ENCODE assay signal across 9 mouse cellular contexts in the genomic region with DNA sequence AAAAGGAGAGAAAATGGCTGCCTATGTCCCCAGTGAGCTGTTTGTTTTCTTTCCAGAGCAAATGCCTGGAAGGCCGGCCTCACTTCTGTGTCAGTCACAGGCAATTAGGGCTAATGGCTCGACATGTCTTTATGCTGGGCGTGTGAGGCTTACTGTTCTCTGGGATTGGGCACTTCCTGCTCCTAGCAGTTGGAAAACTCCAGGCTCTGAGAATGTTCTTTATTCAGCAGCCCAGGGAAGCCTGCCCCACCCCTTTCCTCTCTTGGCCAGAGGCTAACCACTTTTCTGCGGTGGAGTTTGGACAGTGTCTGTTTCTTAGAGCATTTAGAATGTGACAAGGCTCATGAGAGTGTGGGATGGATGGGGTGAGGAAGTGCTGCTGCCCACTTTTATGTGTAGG.
DNase-seq lines count a peak whose midpoint lies in the region; ATAC-seq lines count a peak whose summit lies in the region.
"Had no signal": no experiment of that assay in that cellular context is flagged by ENCODE, and none has a peak within 500 bp of the region (broad histone marks: within the 10 kb centered on the region; RNA-seq: fewer than 3 reads in every experiment).

No protein-coding gene starts in this region.

- H3K27me3 ChIP-seq in midbrain, embryonic 14.5 days (ENCODE audit: control insufficient read depth, insufficient read depth, low read length): no peaks in the 10 kb centered on the region
- H3K27me3 ChIP-seq in midbrain, embryonic 15.5 days (replicated peaks): no peaks in the 10 kb centered on the region
- H3K27me3 ChIP-seq in forebrain, embryonic 15.5 days: no peaks in the 10 kb centered on the region
- H3K27me3 ChIP-seq in hindbrain, embryonic 11.5 days (ENCODE audit: control insufficient read depth, insufficient read depth, low read length): no peaks in the 10 kb centered on the region
- H3K27me3 ChIP-seq in limb, embryonic 15.5 days: no peaks in the 10 kb centered on the region
- H3K27me3 ChIP-seq: midbrain, embryonic 12.5 days had no signal

- peak; percentile 52 for DNase-seq in midbrain, embryonic 14.5 days
- peak; percentile 25 for DNase-seq in hindbrain, embryonic 11.5 days (ENCODE audit: low spot score)
- DNase-seq in urinary bladder, postnatal 10 days (ENCODE audit: low spot score): no peak
- DNase-seq in cerebellum, postnatal 4 days (ENCODE audit: low spot score in 2 of 2): no peak
- DNase-seq in adrenal gland, postnatal 25 days: no peak

- WGBS in midbrain, embryonic 14.5 days: 48% methylated on average over 4 of the region's 4 CpGs
- 37% methylated on average over 4 of the region's 4 CpGs for WGBS in midbrain, embryonic 15.5 days
- WGBS in forebrain, embryonic 15.5 days: 9% methylated on average over 4 of the region's 4 CpGs
- 35% methylated on average over 4 of the region's 4 CpGs for WGBS in hindbrain, embryonic 11.5 days
- 9% methylated on average over 4 of the region's 4 CpGs for WGBS in limb, embryonic 15.5 days

- no peak overlapping the region for H3K27ac ChIP-seq in midbrain, embryonic 14.5 days (replicated peaks; ENCODE audit: low read depth, low read length)
- H3K27ac ChIP-seq in midbrain, embryonic 15.5 days: no peak overlapping the region
- H3K27ac ChIP-seq in forebrain, embryonic 15.5 days (replicated peaks): peak overlapping the region; percentile 46; the same call in 1 of the 2 replicates
- H3K27ac ChIP-seq in hindbrain, embryonic 11.5 days (ENCODE audit: low read depth, low read length): no peak overlapping the region
- peak overlapping the region; percentile 88 for H3K27ac ChIP-seq in limb, embryonic 15.5 days
- H3K27ac ChIP-seq: midbrain, embryonic 12.5 days had no signal

- peaks cover 13% of the 10 kb centered on the region for H3K36me3 ChIP-seq in midbrain, embryonic 14.5 days (ENCODE audit: control insufficient read depth, insufficient read depth, low read length)
- H3K36me3 ChIP-seq in midbrain, embryonic 15.5 days (replicated peaks): 0 out of 2 replicates have a peak, but pooled peaks cover 8% of the 10 kb centered on the region
- H3K36me3 ChIP-seq in forebrain, embryonic 15.5 days: peaks cover 6% of the 10 kb centered on the region; the same call in 1 of the 2 replicates
- H3K36me3 ChIP-seq in hindbrain, embryonic 11.5 days (ENCODE audit: control insufficient read depth, insufficient read depth, low read length): no peaks in the 10 kb centered on the region
- H3K36me3 ChIP-seq in limb, embryonic 15.5 days: peaks cover 3% of the 10 kb centered on the region; the same call in 1 of the 2 replicates

- H3K9me3 ChIP-seq in midbrain, embryonic 14.5 days (ENCODE audit: control insufficient read depth, low read length): no peaks in the 10 kb centered on the region
- H3K9me3 ChIP-seq in midbrain, embryonic 15.5 days: no peaks in the 10 kb centered on the region
- no peaks in the 10 kb centered on the region for H3K9me3 ChIP-seq in forebrain, embryonic 15.5 days
- no peaks in the 10 kb centered on the region for H3K9me3 ChIP-seq in hindbrain, embryonic 11.5 days (ENCODE audit: control insufficient read depth, low read length)
- no peaks in the 10 kb centered on the region for H3K9me3 ChIP-seq in limb, embryonic 15.5 days
- H3K9me3 ChIP-seq: midbrain, embryonic 12.5 days had no signal

- H3K4me3 ChIP-seq in midbrain, embryonic 14.5 days (replicated peaks; ENCODE audit: low read depth, low read length): no peak overlapping the region
- no peak overlapping the region for H3K4me3 ChIP-seq in midbrain, embryonic 15.5 days
- H3K4me3 ChIP-seq in forebrain, embryonic 15.5 days: no peak overlapping the region
- no peak overlapping the region for H3K4me3 ChIP-seq in hindbrain, embryonic 11.5 days (ENCODE audit: low read depth, low read length)
- H3K4me3 ChIP-seq in limb, embryonic 15.5 days: no peak overlapping the region
- H3K4me3 ChIP-seq: midbrain, embryonic 12.5 days had no signal

- H3K9ac ChIP-seq in midbrain, embryonic 14.5 days (replicated peaks; ENCODE audit: low read length): no peak overlapping the region
- no peak overlapping the region for H3K9ac ChIP-seq in midbrain, embryonic 15.5 days
- H3K9ac ChIP-seq in forebrain, embryonic 15.5 days (replicated peaks): no peak overlapping the region
- no peak overlapping the region for H3K9ac ChIP-seq in hindbrain, embryonic 11.5 days (ENCODE audit: low read depth, low read length)
- H3K9ac ChIP-seq in limb, embryonic 15.5 days: no peak overlapping the region
- H3K9ac ChIP-seq: midbrain, embryonic 12.5 days had no signal

- H3K4me1 ChIP-seq in midbrain, embryonic 14.5 days (ENCODE audit: control insufficient read depth, insufficient read depth, low read length): no peaks in the 10 kb centered on the region
- no peaks in the 10 kb centered on the region for H3K4me1 ChIP-seq in midbrain, embryonic 15.5 days
- peaks cover 5% of the 10 kb centered on the region for H3K4me1 ChIP-seq in forebrain, embryonic 15.5 days
- no peaks in the 10 kb centered on the region for H3K4me1 ChIP-seq in hindbrain, embryonic 11.5 days (replicated peaks; ENCODE audit: control insufficient read depth, insufficient read depth, low read length)
- H3K4me1 ChIP-seq in limb, embryonic 15.5 days: peaks cover 21% of the 10 kb centered on the region
- H3K4me1 ChIP-seq: midbrain, embryonic 12.5 days had no signal

- no peak for ATAC-seq in midbrain, embryonic 14.5 days (ENCODE audit: low FRiP score, low TSS enrichment)
- no peak for ATAC-seq in midbrain, embryonic 15.5 days (replicated peaks)
- peak; percentile 80 for ATAC-seq in forebrain, embryonic 15.5 days (replicated peaks)
- ATAC-seq in hindbrain, embryonic 11.5 days (ENCODE audit: low FRiP score): no peak
- peak; percentile 77 for ATAC-seq in limb, embryonic 15.5 days (ENCODE audit: insufficient number of reproducible peaks, low FRiP score, low TSS enrichment, low read depth)

- no peak overlapping the region for H3K4me2 ChIP-seq in midbrain, embryonic 14.5 days (ENCODE audit: low read length)
- H3K4me2 ChIP-seq in midbrain, embryonic 15.5 days: no peak overlapping the region
- no peak overlapping the region for H3K4me2 ChIP-seq in forebrain, embryonic 15.5 days (replicated peaks)
- no peak overlapping the region for H3K4me2 ChIP-seq in hindbrain, embryonic 11.5 days (replicated peaks; ENCODE audit: low read depth, low read length)
- no peak overlapping the region for H3K4me2 ChIP-seq in limb, embryonic 15.5 days
- H3K4me2 ChIP-seq: midbrain, embryonic 12.5 days had no signal

Comparison
In these comparisons a context has a peak if more than half of its experiments do, and no peak if none do; other contexts are left out.
1. ATAC-seq: peak in forebrain, embryonic 15.5 days (single experiment) and limb, embryonic 15.5 days (single experiment); none in midbrain, embryonic 14.5 days (single experiment), midbrain, embryonic 15.5 days (single experiment) and hindbrain, embryonic 11.5 days (single experiment).
2. DNase-seq: peak in midbrain, embryonic 14.5 days (single experiment) and hindbrain, embryonic 11.5 days (single experiment); none in urinary bladder, postnatal 10 days (single experiment), cerebellum, postnatal 4 days (0 of 2) and adrenal gland, postnatal 25 days (single experiment).
3. H3K27ac ChIP-seq: peak in forebrain, embryonic 15.5 days (single experiment) and limb, embryonic 15.5 days (single experiment); none in midbrain, embryonic 14.5 days (single experiment), midbrain, embryonic 15.5 days (single experiment) and hindbrain, embryonic 11.5 days (single experiment).